10 mouse cellular contexts compared by ENCODE assay signal in genomic region chr11:118133133-118133751, GRCm38 (mm10). TPM values are rescaled to one million over a fixed set of nuclear protein-coding genes. Genes with fewer than 3 reads are reported as not detected.
DNase-seq lines count a peak whose midpoint lies in the region; ATAC-seq and TF ChIP-seq lines count a peak whose summit lies in the region.
"Had no signal": no experiment of that assay in that cellular context is flagged by ENCODE, and none has a peak within 500 bp of the region (broad histone marks: within the 10 kb centered on the region; RNA-seq: fewer than 3 reads in every experiment).

No protein-coding gene starts in this region.

- ATAC-seq in heart, embryonic 16.5 days (replicated peaks; ENCODE audit: extremely low read depth, insufficient read depth, low FRiP score) = 0 out of 2 replicates have a peak, but pooled peaks have one; percentile 1
- no peak for ATAC-seq in embryonic facial prominence, embryonic 12.5 days (ENCODE audit: insufficient number of reproducible peaks, insufficient read depth, low FRiP score, low TSS enrichment)

- no peaks in the 10 kb centered on the region for H3K9me3 ChIP-seq in heart, embryonic 16.5 days (replicated peaks; ENCODE audit: control insufficient read depth, low read length)
- peaks cover 3% of the 10 kb centered on the region for H3K9me3 ChIP-seq in CH12.LX (replicated peaks; ENCODE audit: low read length)
- no peaks in the 10 kb centered on the region for H3K9me3 ChIP-seq in embryonic facial prominence, embryonic 12.5 days
- H3K9me3 ChIP-seq: liver, embryonic 15.5 days had no signal

- no peaks in the 10 kb centered on the region for H3K36me3 ChIP-seq in heart, embryonic 16.5 days (ENCODE audit: control insufficient read depth, insufficient read depth)
- no peaks in the 10 kb centered on the region for H3K36me3 ChIP-seq in CH12.LX (replicated peaks in 1 of 2; ENCODE audit: control insufficient read depth in 1 of 2, insufficient read depth in 1 of 2, low read length in 1 of 2)
- no peaks in the 10 kb centered on the region for H3K36me3 ChIP-seq in embryonic facial prominence, embryonic 12.5 days
- H3K36me3 ChIP-seq: liver, embryonic 15.5 days had no signal

- TF ChIP-seq CTCF in CH12.LX (conservative IDR thresholded peaks at IDR 0.05 in 1 of 2, IDR thresholded peaks at IDR 0.05 in 1 of 2; ENCODE audit: low read depth in 2 of 2, low read length in 2 of 2) = no peak

- H3K27me3 ChIP-seq in heart, embryonic 16.5 days (ENCODE audit: control insufficient read depth, insufficient read depth, low read length) = no peaks in the 10 kb centered on the region
- H3K27me3 ChIP-seq in CH12.LX (replicated peaks) = no peaks in the 10 kb centered on the region
- no peaks in the 10 kb centered on the region for H3K27me3 ChIP-seq in embryonic facial prominence, embryonic 12.5 days
- H3K27me3 ChIP-seq: liver, embryonic 15.5 days had no signal

- peak overlapping the region; percentile 59; the same call in 1 of the 2 replicates for H3K27ac ChIP-seq in heart, embryonic 16.5 days (ENCODE audit: low read length)
- no peak overlapping the region for H3K27ac ChIP-seq in CH12.LX (ENCODE audit: insufficient read depth, low read depth)
- peak overlapping the region; percentile 46; the same call in 1 of the 2 replicates for H3K27ac ChIP-seq in embryonic facial prominence, embryonic 12.5 days
- H3K27ac ChIP-seq: liver, embryonic 15.5 days had no signal

- no peak for TF ChIP-seq EP300 in CH12.LX (IDR thresholded peaks at IDR 0.05; ENCODE audit: low read length)

- in situ Hi-C loops in CH12.LX (cut with MboI; ENCODE audit: low pct_ligation_motif_present, low pct_unique_long_range_greater_than_20kb, low sequenced_read_pairs) = no loop called here

- H3K9ac ChIP-seq in heart, embryonic 16.5 days (ENCODE audit: low read length) = no peak overlapping the region
- no peak overlapping the region for H3K9ac ChIP-seq in CH12.LX (ENCODE audit: insufficient read depth, low read depth)
- no peak overlapping the region for H3K9ac ChIP-seq in embryonic facial prominence, embryonic 12.5 days
- H3K9ac ChIP-seq: liver, embryonic 15.5 days had no signal

- H3K4me2 ChIP-seq in heart, embryonic 16.5 days (ENCODE audit: low read depth, low read length) = no peak overlapping the region
- H3K4me2 ChIP-seq in CH12.LX (ENCODE audit: insufficient read depth, low read depth, poor library complexity, severe bottlenecking) = no peak overlapping the region
- H3K4me2 ChIP-seq in embryonic facial prominence, embryonic 12.5 days (replicated peaks) = no peak overlapping the region
- H3K4me2 ChIP-seq: liver, embryonic 15.5 days had no signal

- WGBS in heart, embryonic 16.5 days = 57% methylated on average over 9 of the region's 9 CpGs
- WGBS in embryonic facial prominence, embryonic 12.5 days = 67% methylated on average over 9 of the region's 9 CpGs

- no peak overlapping the region for H3K4me3 ChIP-seq in heart, embryonic 16.5 days (ENCODE audit: low read length)
- H3K4me3 ChIP-seq in CH12.LX (replicated peaks in 1 of 3; ENCODE audit: low read depth in 2 of 3, low read length in 2 of 3, poor library complexity in 1 of 3) = no peak overlapping the region
- H3K4me3 ChIP-seq in embryonic facial prominence, embryonic 12.5 days = no peak overlapping the region
- H3K4me3 ChIP-seq: liver, embryonic 15.5 days had no signal

- peaks cover 12% of the 10 kb centered on the region for H3K4me1 ChIP-seq in heart, embryonic 16.5 days (ENCODE audit: control insufficient read depth, insufficient read depth, low read length)
- peaks cover 11 to 47% of the 10 kb centered on the region in 2 experiments for H3K4me1 ChIP-seq in CH12.LX (ENCODE audit: control insufficient read depth in 1 of 2, insufficient read depth in 2 of 2)
- no peaks in the 10 kb centered on the region for H3K4me1 ChIP-seq in embryonic facial prominence, embryonic 12.5 days

- dilution Hi-C loops in CH12.LX (cut with MboI; ENCODE audit: extremely low pct_ligation_motif_present, extremely low pct_unique_long_range_greater_than_20kb, low sequenced_read_pairs) = no loop called here

- no peak for TF ChIP-seq POLR2A in CH12.LX (IDR thresholded peaks at IDR 0.05; ENCODE audit: low read depth, low read length)

- no peaks in the 10 kb centered on the region for H3K79me2 ChIP-seq in CH12.LX (replicated peaks; ENCODE audit: control insufficient read depth, extremely low read depth, insufficient read depth, poor library complexity, severe bottlenecking)

- no peak for TF ChIP-seq RAD21 in CH12.LX (IDR thresholded peaks at IDR 0.05; ENCODE audit: low read depth, low read length)

- DNase-seq in heart, adult 11 months = no peak
- DNase-seq in CH12.LX (ENCODE audit: extremely low read depth) = no peak
- peak; percentile 25 to 33 for DNase-seq in kidney, postnatal 4 days
- no peak for DNase-seq in ovary, postnatal 10 days (ENCODE audit: low spot score)
- no peak for DNase-seq in thymus, postnatal 14 days
- no peak for DNase-seq in left cerebral cortex, adult 9 months (ENCODE audit: low spot score in 2 of 2)
- DNase-seq: gastrocnemius, postnatal 36 days had no signal

TF ChIP-seq in CH12.LX, 34 proteins besides CTCF, POLR2A, EP300 and RAD21:
- TF ChIP-seq PAX5 (IDR thresholded peaks at IDR 0.05; ENCODE audit: low read length) (no peak), HCFC1 (IDR thresholded peaks at IDR 0.05; ENCODE audit: low read depth, low read length) (peak; percentile 75)
TF ChIP-seq in CH12.LX: peak in this region for 1.

RNA-seq across cellular contexts. Expression of gene Dnah17, which starts 2.8 kb away (rescaled TPM):
- 0.07 and 0.09 TPM in 2 replicates for polyA plus RNA-seq in heart, embryonic 16.5 days (2015; fragmentation: Nextera tagmentation; extraction: Ambion mirVana)
- 0.08 TPM in 2 replicates for total RNA-seq in CH12.LX (2012; rRNA removed)
- total RNA-seq in CH12.LX (2014; rRNA removed) = 0.04 TPM in 1 of 2 replicates, not detected in the other
- polyA plus RNA-seq in CH12.LX (2012; ENCODE audit: insufficient read length, low read depth) = 0.23 and 0.34 TPM in 2 replicates
- 0.23 and 0.27 TPM in 2 replicates for polyA plus RNA-seq in embryonic facial prominence, embryonic 12.5 days (2016; fragmentation: Nextera tagmentation; extraction: Ambion mirVana)

Comparison
In these comparisons a context has a peak if more than half of its experiments do, and no peak if none do; other contexts are left out.
1. DNase-seq: peak in kidney, postnatal 4 days (2 of 2); none in heart, adult 11 months (single experiment), CH12.LX (single experiment), ovary, postnatal 10 days (single experiment), thymus, postnatal 14 days (single experiment) and left cerebral cortex, adult 9 months (0 of 2).